ENCODE assay signal across 31 mouse cellular contexts in genomic region chr7:37437887-37438286, GRCm38 (mm10).
DNase-seq lines count a peak whose midpoint lies in the region; ATAC-seq lines count a peak whose summit lies in the region.
"Had no signal": no experiment of that assay in that cellular context is flagged by ENCODE, and none has a peak within 500 bp of the region (broad histone marks: within the 10 kb centered on the region; RNA-seq: fewer than 3 reads in every experiment).

No protein-coding gene starts in this region.

- no peak overlapping the region for H3K9ac ChIP-seq in intestine, embryonic 16.5 days (ENCODE audit: low read depth, low read length)
- H3K9ac ChIP-seq: forebrain, embryonic 15.5 days; heart, embryonic 15.5 days; intestine, embryonic 15.5 days; kidney, embryonic 15.5 days; limb, embryonic 15.5 days; liver, embryonic 14.5 days; lung, embryonic 14.5 days; midbrain, embryonic 12.5 days; neural tube, embryonic 13.5 days; stomach, embryonic 15.5 days had no signal

- H3K36me3 ChIP-seq in intestine, embryonic 16.5 days (ENCODE audit: control insufficient read depth, insufficient read depth, low read length), result no peaks in the 10 kb centered on the region
- H3K36me3 ChIP-seq: forebrain, embryonic 15.5 days; G1E; heart, embryonic 15.5 days; hindbrain, embryonic 10.5 days; intestine, embryonic 15.5 days; kidney, embryonic 15.5 days; limb, embryonic 15.5 days; midbrain, embryonic 12.5 days; neural tube, embryonic 13.5 days; stomach, embryonic 15.5 days had no signal

- DNase-seq in heart, adult 11 months, result peak; percentile 80
- DNase-seq in heart, postnatal 10 days, result no peak
- peak; percentile 13 for DNase-seq in urinary bladder, adult 2 months (ENCODE audit: low spot score)
- DNase-seq in urinary bladder, postnatal 36 days (ENCODE audit: low spot score in 2 of 2), result no peak
- DNase-seq in monocyte, adult 2 months (ENCODE audit: low read depth in 1 of 2, low spot score in 2 of 2), result peak; percentile 40 to 45
- DNase-seq: adrenal gland, adult 2 months; cerebellum, adult 11-12 months; cerebellum, postnatal 25 days; gastrocnemius, postnatal 25 days; layer of hippocampus, adult 9-11 months; lung, embryonic 14.5 days; lung, postnatal 4 days; retina, postnatal 1 day; right cerebral cortex, postnatal 25 days; thymus, postnatal 25 days had no signal

- no peak overlapping the region for H3K4me3 ChIP-seq in intestine, embryonic 16.5 days (ENCODE audit: low read length)
- H3K4me3 ChIP-seq: forebrain, embryonic 15.5 days; heart, embryonic 15.5 days; hindbrain, embryonic 10.5 days; intestine, embryonic 15.5 days; kidney, embryonic 15.5 days; limb, embryonic 15.5 days; midbrain, embryonic 12.5 days; neural tube, embryonic 13.5 days; stomach, embryonic 15.5 days had no signal

- intact Hi-C loops in heart, postnatal 10 days (cut with DNase I), result no loop called here

- no peaks in the 10 kb centered on the region for H3K9me3 ChIP-seq in intestine, embryonic 16.5 days (ENCODE audit: control insufficient read depth, low read length)
- H3K9me3 ChIP-seq: forebrain, embryonic 15.5 days; heart, embryonic 15.5 days; hindbrain, embryonic 10.5 days; intestine, embryonic 15.5 days; kidney, embryonic 15.5 days; limb, embryonic 15.5 days; midbrain, embryonic 12.5 days; neural tube, embryonic 13.5 days; stomach, embryonic 15.5 days had no signal

- no peak overlapping the region for H3K4me2 ChIP-seq in intestine, embryonic 16.5 days (ENCODE audit: low read depth, low read length)
- H3K4me2 ChIP-seq: forebrain, embryonic 15.5 days; heart, embryonic 15.5 days; intestine, embryonic 15.5 days; kidney, embryonic 15.5 days; limb, embryonic 15.5 days; lung, embryonic 14.5 days; midbrain, embryonic 12.5 days; neural tube, embryonic 13.5 days; stomach, embryonic 15.5 days had no signal

- H3K4me1 ChIP-seq in intestine, embryonic 16.5 days (ENCODE audit: control insufficient read depth, insufficient read depth, low read length), result no peaks in the 10 kb centered on the region
- H3K4me1 ChIP-seq: forebrain, embryonic 15.5 days; heart, embryonic 15.5 days; intestine, embryonic 15.5 days; stomach, embryonic 15.5 days had no signal

- ATAC-seq in intestine, embryonic 16.5 days, result no peak
- ATAC-seq in megakaryocyte-erythroid progenitor cell, adult 5-6 weeks (replicated peaks; ENCODE audit: low FRiP score, low TSS enrichment, poor library complexity, severe bottlenecking), result no peak
- ATAC-seq: forebrain, embryonic 15.5 days; hindbrain, embryonic 16.5 days; intestine, embryonic 15.5 days; Patski had no signal

- WGBS in intestine, embryonic 16.5 days, result 77% methylated on average over 3 of the region's 3 CpGs

- no peaks in the 10 kb centered on the region for H3K27me3 ChIP-seq in intestine, embryonic 16.5 days (replicated peaks; ENCODE audit: control insufficient read depth, insufficient read depth, low read length)
- H3K27me3 ChIP-seq: CH12.LX; forebrain, embryonic 15.5 days; heart, embryonic 15.5 days; intestine, embryonic 15.5 days; kidney, embryonic 15.5 days; limb, embryonic 15.5 days; midbrain, embryonic 12.5 days; neural tube, embryonic 13.5 days; Patski; stomach, embryonic 15.5 days had no signal

- no peak overlapping the region for H3K27ac ChIP-seq in intestine, embryonic 16.5 days (ENCODE audit: low read length)
- H3K27ac ChIP-seq: forebrain, embryonic 15.5 days; heart, embryonic 15.5 days; hindbrain, embryonic 10.5 days; intestine, embryonic 15.5 days; kidney, embryonic 15.5 days; limb, embryonic 15.5 days; liver, embryonic 14.5 days; midbrain, embryonic 12.5 days; neural tube, embryonic 13.5 days; stomach, embryonic 15.5 days had no signal

Comparison
In these comparisons a context has a peak if more than half of its experiments do, and no peak if none do; other contexts are left out.
1. DNase-seq: peak in heart, adult 11 months (single experiment), urinary bladder, adult 2 months (single experiment) and monocyte, adult 2 months (2 of 2); none in heart, postnatal 10 days (0 of 2) and urinary bladder, postnatal 36 days (0 of 2).